ENCODE assay signal across 9 mouse cellular contexts in genomic region chr12:100952193-100952931, GRCm38 (mm10). TPM values are rescaled to one million over a fixed set of nuclear protein-coding genes. Genes with fewer than 3 reads are reported as not detected.
DNase-seq lines count a peak whose midpoint lies in the region; ATAC-seq and TF ChIP-seq lines count a peak whose summit lies in the region.
"Had no signal": no experiment of that assay in that cellular context is flagged by ENCODE, and none has a peak within 500 bp of the region (broad histone marks: within the 10 kb centered on the region; RNA-seq: fewer than 3 reads in every experiment).

No protein-coding gene starts in this region.

- H3K9ac ChIP-seq in embryonic facial prominence, embryonic 15.5 days = no peak overlapping the region
- H3K9ac ChIP-seq in heart, embryonic 11.5 days (ENCODE audit: low read depth, low read length) = no peak overlapping the region
- H3K9ac ChIP-seq in kidney, embryonic 15.5 days = no peak overlapping the region
- H3K9ac ChIP-seq in stomach, embryonic 14.5 days (replicated peaks; ENCODE audit: low read depth, low read length) = no peak overlapping the region

- H3K36me3 ChIP-seq in C2C12 (ENCODE audit: control insufficient read depth, insufficient read depth) (peaks cover 6% of the 10 kb centered on the region), myocyte (ENCODE audit: control insufficient read depth, insufficient read depth) (peaks cover 7% of the 10 kb centered on the region)
- H3K36me3 ChIP-seq in embryonic facial prominence, embryonic 15.5 days = no peaks in the 10 kb centered on the region
- H3K36me3 ChIP-seq in heart, embryonic 11.5 days (ENCODE audit: control insufficient read depth, insufficient read depth, low read length) = no peaks in the 10 kb centered on the region
- H3K36me3 ChIP-seq in kidney, embryonic 15.5 days = peaks cover 32% of the 10 kb centered on the region
- H3K36me3 ChIP-seq in stomach, embryonic 14.5 days (ENCODE audit: control insufficient read depth, insufficient read depth, low read length) = peaks cover 8% of the 10 kb centered on the region; the same call in 1 of the 2 replicates

- H3K4me1 ChIP-seq in embryonic facial prominence, embryonic 15.5 days = peaks cover 8% of the 10 kb centered on the region
- no peaks in the 10 kb centered on the region; the same call in 1 of the 2 replicates for H3K4me1 ChIP-seq in heart, embryonic 11.5 days (ENCODE audit: control insufficient read depth, insufficient read depth, low read length)
- H3K4me1 ChIP-seq in kidney, embryonic 15.5 days = peaks cover 23% of the 10 kb centered on the region
- no peaks in the 10 kb centered on the region; the same call in 1 of the 2 replicates for H3K4me1 ChIP-seq in stomach, embryonic 14.5 days (ENCODE audit: control insufficient read depth, insufficient read depth, low read length)

- no peak overlapping the region for H3ac ChIP-seq in C2C12 (ENCODE audit: control insufficient read depth, insufficient read length, low read depth)
- no peak overlapping the region for H3ac ChIP-seq in myocyte (ENCODE audit: control insufficient read depth, insufficient read length)

- no peak overlapping the region for H3K4me3 ChIP-seq in C2C12 (ENCODE audit: insufficient read depth, poor library complexity, severe bottlenecking)
- no peak overlapping the region for H3K4me3 ChIP-seq in embryonic facial prominence, embryonic 15.5 days (replicated peaks)
- no peak overlapping the region for H3K4me3 ChIP-seq in heart, embryonic 11.5 days (ENCODE audit: low read depth, low read length)
- no peak overlapping the region for H3K4me3 ChIP-seq in kidney, embryonic 15.5 days (replicated peaks)
- no peak overlapping the region for H3K4me3 ChIP-seq in myocyte
- no peak overlapping the region for H3K4me3 ChIP-seq in stomach, embryonic 14.5 days (ENCODE audit: low read depth, low read length)
- H3K4me3 ChIP-seq: erythroblast, embryonic 14.5 days had no signal

- TF ChIP-seq CTCF in C2C12 (IDR thresholded peaks at IDR 0.05; ENCODE audit: control insufficient read depth, insufficient read depth, insufficient read length) = peak; percentile 62

- peak; percentile 71 to 87 for DNase-seq in adrenal gland, postnatal 36 days
- peak; percentile 86 for DNase-seq in liver

- H3K9me3 ChIP-seq in embryonic facial prominence, embryonic 15.5 days (replicated peaks) = no peaks in the 10 kb centered on the region
- no peaks in the 10 kb centered on the region for H3K9me3 ChIP-seq in heart, embryonic 11.5 days (replicated peaks; ENCODE audit: control insufficient read depth, low read length)
- H3K9me3 ChIP-seq in kidney, embryonic 15.5 days (replicated peaks) = no peaks in the 10 kb centered on the region
- H3K9me3 ChIP-seq in stomach, embryonic 14.5 days (ENCODE audit: control insufficient read depth, low read depth, low read length) = no peaks in the 10 kb centered on the region

- no peak for TF ChIP-seq POLR2A in myocyte (IDR thresholded peaks at IDR 0.05; ENCODE audit: insufficient read length, low read depth)

- H3K27me3 ChIP-seq in C2C12 (ENCODE audit: control insufficient read depth, insufficient read depth, insufficient read length) (no peaks in the 10 kb centered on the region), myocyte (ENCODE audit: control insufficient read depth, insufficient read depth, insufficient read length) (no peaks in the 10 kb centered on the region)
- H3K27me3 ChIP-seq in embryonic facial prominence, embryonic 15.5 days = no peaks in the 10 kb centered on the region
- H3K27me3 ChIP-seq in heart, embryonic 11.5 days (ENCODE audit: control insufficient read depth, insufficient read depth, low read length) = peaks cover 69% of the 10 kb centered on the region
- H3K27me3 ChIP-seq in kidney, embryonic 15.5 days = no peaks in the 10 kb centered on the region
- H3K27me3 ChIP-seq in stomach, embryonic 14.5 days (ENCODE audit: control insufficient read depth, insufficient read depth, low read length) = no peaks in the 10 kb centered on the region

- no peaks in the 10 kb centered on the region for H3K79me3 ChIP-seq in C2C12 (ENCODE audit: low read depth)

- H3K79me2 ChIP-seq in C2C12 (ENCODE audit: control insufficient read depth, insufficient read depth) = no peaks in the 10 kb centered on the region
- peaks cover 4% of the 10 kb centered on the region for H3K79me2 ChIP-seq in myocyte (ENCODE audit: control insufficient read depth, insufficient read depth)

- H3K27ac ChIP-seq in embryonic facial prominence, embryonic 15.5 days (replicated peaks) = no peak overlapping the region
- H3K27ac ChIP-seq in heart, embryonic 11.5 days (ENCODE audit: low read depth, low read length) = no peak overlapping the region
- H3K27ac ChIP-seq in kidney, embryonic 15.5 days = peak overlapping the region; percentile 81
- no peak overlapping the region for H3K27ac ChIP-seq in stomach, embryonic 14.5 days (ENCODE audit: low read length)

- no peak overlapping the region for H3K4me2 ChIP-seq in embryonic facial prominence, embryonic 15.5 days (replicated peaks)
- H3K4me2 ChIP-seq in heart, embryonic 11.5 days = peak overlapping the region; percentile 41
- peak overlapping the region; percentile 39 for H3K4me2 ChIP-seq in kidney, embryonic 15.5 days
- peak overlapping the region; percentile 78 for H3K4me2 ChIP-seq in myocyte (ENCODE audit: low read depth)
- H3K4me2 ChIP-seq in stomach, embryonic 14.5 days (replicated peaks; ENCODE audit: low read depth, low read length) = no peak overlapping the region

- WGBS in embryonic facial prominence, embryonic 15.5 days = 41% methylated on average over 9 of the region's 9 CpGs
- WGBS in heart, embryonic 11.5 days (ENCODE audit: insufficient replicate concordance) = 37% methylated on average over 9 of the region's 9 CpGs
- 36% methylated on average over 9 of the region's 9 CpGs for WGBS in kidney, embryonic 15.5 days
- WGBS in stomach, embryonic 14.5 days = 38% methylated on average over 9 of the region's 9 CpGs

- peak; percentile 11; the same call in 1 of the 2 replicates for ATAC-seq in embryonic facial prominence, embryonic 15.5 days (ENCODE audit: insufficient number of reproducible peaks, low FRiP score, low TSS enrichment, low read depth)
- ATAC-seq in heart, embryonic 11.5 days (replicated peaks; ENCODE audit: insufficient number of reproducible peaks, low FRiP score, low TSS enrichment) = peak; percentile 55; the same call in 1 of the 2 replicates
- ATAC-seq in kidney, embryonic 15.5 days (replicated peaks; ENCODE audit: low FRiP score) = peak; percentile 86
- peak; percentile 84 for ATAC-seq in stomach, embryonic 14.5 days (ENCODE audit: insufficient number of reproducible peaks, insufficient read depth, low FRiP score, low read depth)

TF ChIP-seq in C2C12, 6 proteins besides CTCF, POLR2A, EP300 and RAD21:
- TF ChIP-seq MAX (IDR thresholded peaks at IDR 0.05) (no peak), MYOG (IDR thresholded peaks at IDR 0.05; ENCODE audit: control insufficient read depth, extremely low read depth, insufficient read length) (no peak), FOSL1 (IDR thresholded peaks at IDR 0.05; ENCODE audit: insufficient read depth, low read length, poor library complexity, severe bottlenecking) (no peak), CEBPB (IDR thresholded peaks at IDR 0.05; ENCODE audit: low read depth) (no peak), MYOD1 (IDR thresholded peaks at IDR 0.05; ENCODE audit: control insufficient read depth, insufficient read length, low read depth) (no peak), USF1 (IDR thresholded peaks at IDR 0.05; ENCODE audit: low read depth) (no peak)

TF ChIP-seq in myocyte, 11 proteins besides CTCF, POLR2A, EP300 and RAD21:
- TF ChIP-seq MYOD1 (IDR thresholded peaks at IDR 0.05; ENCODE audit: control insufficient read depth in 1 of 3, insufficient read length in 2 of 3, low read depth in 2 of 3) = no peak
- no peak for TF ChIP-seq TCF12 (IDR thresholded peaks at IDR 0.05; ENCODE audit: insufficient read depth, poor library complexity, severe bottlenecking)
- TF ChIP-seq CEBPB (IDR thresholded peaks at IDR 0.05; ENCODE audit: insufficient read depth, poor library complexity, severe bottlenecking) = no peak
- no peak for TF ChIP-seq MYOG (IDR thresholded peaks at IDR 0.05; ENCODE audit: control insufficient read depth in 1 of 3, insufficient read depth in 1 of 3, insufficient read length in 2 of 3, low read depth in 2 of 3)
- no peak for TF ChIP-seq USF1 (IDR thresholded peaks at IDR 0.05; ENCODE audit: low read depth)
- no peak for TF ChIP-seq POLR2AphosphoS2 (IDR thresholded peaks at IDR 0.05; ENCODE audit: insufficient read length, low read depth)
- no peak for TF ChIP-seq TCF3 (IDR thresholded peaks at IDR 0.05; ENCODE audit: insufficient read length, low read depth)
- TF ChIP-seq REST (IDR thresholded peaks at IDR 0.05; ENCODE audit: insufficient read depth, insufficient read length) = no peak
- no peak for TF ChIP-seq SRF (IDR thresholded peaks at IDR 0.05; ENCODE audit: control insufficient read depth, insufficient read length, low read depth)
- no peak for TF ChIP-seq E2F4 (IDR thresholded peaks at IDR 0.05; ENCODE audit: insufficient read depth)
- TF ChIP-seq MAX (IDR thresholded peaks at IDR 0.05; ENCODE audit: low read depth) = no peak

RNA-seq across cellular contexts. Expression of gene Gpr68, which starts 44.4 kb away (rescaled TPM):
- 0.13 TPM for polyA plus RNA-seq in C2C12 (2012; fragmentation: generic; extraction: Trizol)
- under 1 TPM; 0.79 to 0.82 TPM for total RNA-seq in adrenal gland, postnatal 36 days (2021)
- polyA plus RNA-seq in embryonic facial prominence, embryonic 15.5 days (2015; fragmentation: Nextera tagmentation; extraction: Ambion mirVana) = 0.65 and 0.98 TPM in 2 replicates
- 3.2 and 4.2 TPM in 2 replicates for polyA plus RNA-seq in heart, embryonic 11.5 days (2014; fragmentation: Nextera tagmentation; extraction: Ambion mirVana)
- polyA plus RNA-seq in kidney, embryonic 15.5 days (2015; fragmentation: Nextera tagmentation; extraction: Ambion mirVana) = 0.51 and 0.53 TPM in 2 replicates
- polyA plus RNA-seq in myocyte (2012; fragmentation: generic; extraction: Trizol) = 0.07 TPM
- polyA plus RNA-seq in stomach, embryonic 14.5 days (2014; fragmentation: Nextera tagmentation; extraction: Ambion mirVana) = 0.46 and 0.59 TPM in 2 replicates
- polyA plus RNA-seq: erythroblast, embryonic 14.5 days had no signal

Comparison
In these comparisons a context has a peak if more than half of its experiments do, and no peak if none do; other contexts are left out.
1. ATAC-seq: peak in every context shown above with its lines; median percentile 86 in kidney, embryonic 15.5 days; 84 in stomach, embryonic 14.5 days; 55 in heart, embryonic 11.5 days; 11 in embryonic facial prominence, embryonic 15.5 days.
2. H3K4me2 ChIP-seq: peak in heart, embryonic 11.5 days (single experiment), kidney, embryonic 15.5 days (single experiment) and myocyte (single experiment); none in embryonic facial prominence, embryonic 15.5 days (single experiment) and stomach, embryonic 14.5 days (single experiment).